Mouse (Mus musculus) urinary bladder, postnatal 36 days (tissue): Measurements from ENCODE around the gene 4930426L09Rik.

Experiments
- DNase-seq, 2 experiments: peaks; one replicate each; pipeline ENCODE4 v3.0.0; 2022; ENCODE audit warnings: low spot score in 2 of 2, mixed read lengths in 1 of 2

4930426L09Rik gene

DNA sequence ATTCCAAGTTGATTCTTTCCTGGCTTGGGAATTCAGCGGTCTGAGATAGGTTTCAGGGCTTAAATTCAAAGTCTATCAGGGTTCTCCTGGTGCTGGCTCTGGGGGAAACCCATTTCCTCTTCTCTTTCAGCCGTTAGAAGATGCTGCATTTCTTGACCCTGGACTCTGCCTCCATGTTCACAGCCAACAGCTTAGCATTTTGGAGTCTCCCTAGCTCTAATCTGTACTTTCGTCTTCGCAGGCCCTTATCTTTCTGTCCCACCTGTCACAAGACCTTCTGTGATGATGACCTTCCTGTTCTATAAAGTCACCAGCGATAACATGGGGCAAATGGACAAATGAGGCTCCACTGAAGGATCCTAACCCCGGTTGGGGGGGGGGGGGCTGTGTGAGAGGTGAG lies 13.3 kb downstream of the 4930426L09Rik start:
- no peak for DNase-seq

DNA sequence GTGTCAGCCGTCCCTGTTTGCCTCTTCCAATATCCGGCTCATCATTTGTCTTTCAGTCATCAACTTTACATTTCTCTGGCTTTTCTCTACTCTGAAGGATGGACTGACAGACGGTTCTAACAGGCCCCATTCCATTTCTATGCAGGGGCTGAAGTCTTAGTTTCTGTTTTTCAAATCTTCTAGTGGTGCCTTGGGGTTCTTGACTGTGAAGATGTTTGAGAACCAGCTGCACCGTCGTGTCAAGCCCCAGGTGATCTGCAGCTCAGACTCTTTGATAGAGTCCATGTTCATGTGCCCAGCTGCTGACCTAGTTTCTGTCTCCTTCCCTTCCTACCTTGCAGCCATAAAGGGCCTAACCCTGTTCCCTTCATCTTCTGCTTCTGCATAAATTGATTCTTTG lies 18.2 kb downstream of the 4930426L09Rik start:
- DNase-seq: no peak

DNA sequence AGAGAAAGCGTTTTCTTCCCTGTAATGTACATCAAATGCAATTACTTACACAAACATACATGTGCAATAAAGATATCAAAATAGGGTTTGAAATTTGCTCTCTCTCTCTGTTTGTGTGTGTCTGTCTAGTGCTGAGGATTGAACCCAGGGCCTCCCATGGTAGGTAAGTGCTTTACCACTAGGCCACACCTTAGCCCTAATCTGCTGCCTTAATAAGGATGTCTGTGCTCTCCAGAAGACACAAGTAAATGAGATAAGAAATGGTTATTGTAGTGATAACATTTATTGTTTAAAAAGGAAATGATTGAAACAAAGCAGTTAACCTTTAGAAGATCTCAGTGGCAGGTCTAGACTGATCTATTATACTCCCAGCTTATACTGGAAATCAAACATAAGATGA lies 18.7 kb downstream of the 4930426L09Rik start:
- DNase-seq: no peak

- no peak for DNase-seq
Measured at GRCm38 (mm10) chr2:19018034-19018433, 19.9 kb downstream of the 4930426L09Rik start.

DNA sequence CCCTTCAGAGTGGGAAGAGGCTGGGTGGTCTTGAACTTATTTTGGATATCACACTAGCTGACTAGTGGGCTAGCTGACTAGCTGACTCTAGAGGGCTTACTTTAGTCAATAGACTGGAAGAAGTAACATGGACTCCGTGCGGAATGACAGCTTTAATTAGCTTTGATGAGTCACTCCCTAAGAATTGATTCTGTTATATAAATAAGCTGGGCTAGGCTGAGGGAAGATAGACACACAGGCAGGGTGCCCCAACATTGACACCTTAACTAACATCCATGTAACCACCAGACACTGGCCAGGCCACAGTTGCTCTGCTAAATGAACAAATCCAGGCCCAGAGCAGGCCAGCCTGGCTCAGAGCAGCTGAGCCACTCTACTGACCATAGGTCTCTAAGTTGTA lies 26.7 kb downstream of the 4930426L09Rik start:
- DNase-seq: no peak

- no peak for DNase-seq
Measured at GRCm38 (mm10) chr2:19037430-19037829, 39.3 kb downstream of the 4930426L09Rik start.

GRCm38 (mm10) chr2:19037907-19038570 lies 39.9 kb downstream of the 4930426L09Rik start:
- no peak for DNase-seq

- no peak for DNase-seq
Measured at GRCm38 (mm10) chr2:19048225-19048624, 50.1 kb downstream of the 4930426L09Rik start.

- DNase-seq: no peak
Measured at GRCm38 (mm10) chr2:19049341-19049740, 51.2 kb downstream of the 4930426L09Rik start.
